Mouse (Mus musculus): ENCODE results near the gene Ccdc167. TPM values are rescaled to one million over a fixed set of nuclear protein-coding genes. Genes with fewer than 3 reads are reported as not detected.
A peak's percentile ranks its signal among the peaks of the same experiment; 100 is the strongest.

Ccdc167 gene
- polyA plus RNA-seq, 1 experiment from 2014 or later: 18.2 TPM

DNA sequence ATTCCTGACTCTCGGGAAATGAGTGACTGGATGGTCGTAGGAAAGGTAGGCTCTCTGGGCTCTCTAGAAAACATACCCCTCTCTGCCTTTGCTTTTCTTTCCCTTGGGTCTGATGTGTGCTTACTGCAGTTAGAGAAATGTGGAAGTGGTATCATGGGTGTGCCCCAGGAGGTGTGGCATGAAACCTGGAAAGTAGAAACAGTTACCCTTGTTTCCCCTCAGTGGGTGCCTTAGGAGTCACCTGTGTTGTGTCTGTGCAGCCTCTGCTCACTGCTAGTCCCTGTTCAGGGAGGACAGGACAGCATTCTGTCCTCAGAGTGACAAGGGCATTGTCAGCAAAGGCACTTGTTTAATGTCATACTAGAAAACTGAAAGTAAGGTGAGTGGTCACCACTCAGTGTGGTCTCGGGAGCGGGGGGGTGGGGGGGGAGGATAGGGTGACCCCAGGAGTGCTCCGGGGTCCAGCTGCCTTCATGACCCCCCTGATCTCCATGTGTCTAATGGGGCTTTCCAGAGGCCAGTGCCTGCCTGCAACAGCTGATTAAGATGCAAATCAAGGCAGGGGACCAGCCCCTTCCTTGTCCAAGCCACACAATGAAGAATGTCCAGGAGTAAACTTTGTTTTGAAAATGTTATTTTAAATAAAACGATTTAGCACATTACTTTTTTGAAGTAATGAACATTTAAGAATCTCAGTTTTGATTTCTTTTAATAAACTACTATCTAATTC is 37.6 kb downstream of the Ccdc167 start:
- Histone ChIP-seq H3K4me1 (ENCODE audit: insufficient read depth) (no peaks in the 10 kb centered on the region; the same call in 1 of the 2 replicates), H3K36me3 (ENCODE audit: insufficient read depth) (peaks cover 96% of the 10 kb centered on the region)

DNA sequence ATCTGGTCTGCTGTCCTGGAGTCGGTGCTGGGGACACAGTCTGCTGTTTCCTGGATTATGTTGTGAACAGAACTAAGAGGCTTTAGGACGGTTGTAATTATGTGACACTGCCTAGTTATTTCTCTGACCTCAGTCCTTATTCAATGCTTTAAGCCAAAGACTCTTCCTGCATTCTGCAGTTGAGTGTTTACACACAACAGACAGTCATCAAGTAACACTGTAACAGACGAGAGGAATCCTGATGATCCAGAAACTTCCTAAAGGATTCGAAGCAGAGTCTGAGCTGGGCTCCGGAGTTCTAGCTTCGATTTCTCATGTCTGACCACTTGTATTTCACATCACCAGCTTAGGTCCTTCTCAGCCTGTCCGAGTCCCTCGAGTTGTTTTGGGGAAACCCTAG is 38.3 kb downstream of the Ccdc167 start:
- DNase-seq: peak; percentile 43
- H3K4me3 ChIP-seq (ENCODE audit: low read depth, low read length): no peak overlapping the region
- no peak for TF ChIP-seq CTCF (IDR thresholded peaks at IDR 0.05; ENCODE audit: low read depth)

More for the DNA sequence above, 37.6 kb downstream of the Ccdc167 start:
- no peak overlapping the region for H3K9ac ChIP-seq
- H3K27ac ChIP-seq (ENCODE audit: low read depth): no peak overlapping the region
- H3K27me3 ChIP-seq (ENCODE audit: insufficient read depth, low read length): no peaks in the 10 kb centered on the region
- no peaks in the 10 kb centered on the region for H3K9me3 ChIP-seq (ENCODE audit: low read depth, low read length)
- no peak overlapping the region for H3K4me3 ChIP-seq (ENCODE audit: low read depth, low read length)
- H3K4me2 ChIP-seq: no peak overlapping the region
- no peak for DNase-seq
- no peak for TF ChIP-seq CTCF (IDR thresholded peaks at IDR 0.05; ENCODE audit: low read depth)
- 85% methylated on average over 6 of the region's 6 CpGs for WGBS
- no peak for ATAC-seq (ENCODE audit: insufficient read depth)

GRCm38 (mm10) chr17:29673325-29673724 is 43.5 kb downstream of the Ccdc167 start:
- Histone ChIP-seq H3K27ac (ENCODE audit: low read depth) (no peak overlapping the region), H3K4me1 (ENCODE audit: insufficient read depth) (no peaks in the 10 kb centered on the region), H3K27me3 (ENCODE audit: insufficient read depth, low read length) (no peaks in the 10 kb centered on the region), H3K9me3 (ENCODE audit: low read depth, low read length) (no peaks in the 10 kb centered on the region), H3K9ac (no peak overlapping the region), H3K4me2 (no peak overlapping the region), H3K4me3 (ENCODE audit: low read depth, low read length) (no peak overlapping the region), H3K36me3 (ENCODE audit: insufficient read depth) (peaks cover 71% of the 10 kb centered on the region)
- ATAC-seq (ENCODE audit: insufficient read depth) (no peak), DNase-seq (no peak)
- no peak for TF ChIP-seq CTCF (IDR thresholded peaks at IDR 0.05; ENCODE audit: low read depth)
- 93% methylated on average over 4 of the region's 4 CpGs for WGBS

More for the DNA sequence above, 38.3 kb downstream of the Ccdc167 start:
- Histone ChIP-seq H3K36me3 (ENCODE audit: insufficient read depth) (peaks cover 95% of the 10 kb centered on the region), H3K9ac (no peak overlapping the region), H3K9me3 (ENCODE audit: low read depth, low read length) (no peaks in the 10 kb centered on the region), H3K27me3 (ENCODE audit: insufficient read depth, low read length) (no peaks in the 10 kb centered on the region), H3K27ac (ENCODE audit: low read depth) (no peak overlapping the region; the same call in 1 of the 2 replicates), H3K4me1 (ENCODE audit: insufficient read depth) (no peaks in the 10 kb centered on the region; the same call in 1 of the 2 replicates), H3K4me2 (no peak overlapping the region)
- WGBS: 73% methylated on average over 8 of the region's 8 CpGs
- ATAC-seq (ENCODE audit: insufficient read depth): no peak

DNA sequence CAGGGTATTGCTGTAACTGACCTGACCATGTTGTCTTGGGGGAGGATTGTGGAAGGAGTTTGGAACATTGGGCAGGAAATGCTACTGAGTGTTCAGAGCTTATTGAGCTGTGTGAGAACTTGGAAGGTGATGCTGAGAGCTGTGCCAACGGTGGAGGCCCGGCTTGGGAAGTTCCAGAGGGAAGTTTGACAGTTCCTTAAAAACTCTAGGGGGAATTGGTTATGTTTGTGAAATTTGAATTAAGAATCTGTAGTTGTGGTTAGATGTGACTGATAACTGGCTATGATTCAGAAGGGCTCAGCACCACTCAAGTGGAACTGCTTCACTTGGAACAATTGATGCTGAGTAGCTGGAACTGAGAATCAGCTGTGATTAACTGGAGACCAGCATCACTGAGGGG is 45.8 kb downstream of the Ccdc167 start:
- no peak for TF ChIP-seq CTCF (IDR thresholded peaks at IDR 0.05; ENCODE audit: low read depth)
- Histone ChIP-seq H3K9me3 (ENCODE audit: low read depth, low read length) (no peaks in the 10 kb centered on the region), H3K4me1 (ENCODE audit: insufficient read depth) (no peaks in the 10 kb centered on the region), H3K36me3 (ENCODE audit: insufficient read depth) (peaks cover 55% of the 10 kb centered on the region), H3K27me3 (ENCODE audit: insufficient read depth, low read length) (no peaks in the 10 kb centered on the region), H3K4me2 (no peak overlapping the region), H3K27ac (ENCODE audit: low read depth) (no peak overlapping the region), H3K9ac (no peak overlapping the region), H3K4me3 (ENCODE audit: low read depth, low read length) (no peak overlapping the region)
- 91% methylated on average over 2 of the region's 2 CpGs for WGBS
- ATAC-seq (ENCODE audit: insufficient read depth) (no peak), DNase-seq (no peak)

- Histone ChIP-seq H3K27me3 (ENCODE audit: insufficient read depth, low read length) (no peaks in the 10 kb centered on the region), H3K36me3 (ENCODE audit: insufficient read depth) (peaks cover 49% of the 10 kb centered on the region), H3K9ac (no peak overlapping the region), H3K4me2 (no peak overlapping the region), H3K4me3 (ENCODE audit: low read depth, low read length) (no peak overlapping the region), H3K4me1 (ENCODE audit: insufficient read depth) (no peaks in the 10 kb centered on the region), H3K9me3 (ENCODE audit: low read depth, low read length) (no peaks in the 10 kb centered on the region), H3K27ac (ENCODE audit: low read depth) (no peak overlapping the region)
- ATAC-seq (ENCODE audit: insufficient read depth) (no peak), DNase-seq (no peak)
- no peak for TF ChIP-seq CTCF (IDR thresholded peaks at IDR 0.05; ENCODE audit: low read depth)
Measured at GRCm38 (mm10) chr17:29669936-29670335, 46.9 kb downstream of the Ccdc167 start.

GRCm38 (mm10) chr17:29669030-29669429 is 47.8 kb downstream of the Ccdc167 start:
- no peaks in the 10 kb centered on the region for H3K27me3 ChIP-seq (ENCODE audit: insufficient read depth, low read length)
- peaks cover 52% of the 10 kb centered on the region; the same call in 1 of the 2 replicates for H3K36me3 ChIP-seq (ENCODE audit: insufficient read depth)
- no peak overlapping the region for H3K4me3 ChIP-seq (ENCODE audit: low read depth, low read length)
- ATAC-seq (ENCODE audit: insufficient read depth) (no peak), DNase-seq (no peak)
- H3K4me1 ChIP-seq (ENCODE audit: insufficient read depth): no peaks in the 10 kb centered on the region
- 92% methylated on average over 4 of the region's 4 CpGs for WGBS
- H3K27ac ChIP-seq (ENCODE audit: low read depth): no peak overlapping the region
- H3K4me2 ChIP-seq: no peak overlapping the region
- H3K9me3 ChIP-seq (ENCODE audit: low read depth, low read length): no peaks in the 10 kb centered on the region
- no peak overlapping the region for H3K9ac ChIP-seq
- TF ChIP-seq CTCF (IDR thresholded peaks at IDR 0.05; ENCODE audit: low read depth): no peak

DNA sequence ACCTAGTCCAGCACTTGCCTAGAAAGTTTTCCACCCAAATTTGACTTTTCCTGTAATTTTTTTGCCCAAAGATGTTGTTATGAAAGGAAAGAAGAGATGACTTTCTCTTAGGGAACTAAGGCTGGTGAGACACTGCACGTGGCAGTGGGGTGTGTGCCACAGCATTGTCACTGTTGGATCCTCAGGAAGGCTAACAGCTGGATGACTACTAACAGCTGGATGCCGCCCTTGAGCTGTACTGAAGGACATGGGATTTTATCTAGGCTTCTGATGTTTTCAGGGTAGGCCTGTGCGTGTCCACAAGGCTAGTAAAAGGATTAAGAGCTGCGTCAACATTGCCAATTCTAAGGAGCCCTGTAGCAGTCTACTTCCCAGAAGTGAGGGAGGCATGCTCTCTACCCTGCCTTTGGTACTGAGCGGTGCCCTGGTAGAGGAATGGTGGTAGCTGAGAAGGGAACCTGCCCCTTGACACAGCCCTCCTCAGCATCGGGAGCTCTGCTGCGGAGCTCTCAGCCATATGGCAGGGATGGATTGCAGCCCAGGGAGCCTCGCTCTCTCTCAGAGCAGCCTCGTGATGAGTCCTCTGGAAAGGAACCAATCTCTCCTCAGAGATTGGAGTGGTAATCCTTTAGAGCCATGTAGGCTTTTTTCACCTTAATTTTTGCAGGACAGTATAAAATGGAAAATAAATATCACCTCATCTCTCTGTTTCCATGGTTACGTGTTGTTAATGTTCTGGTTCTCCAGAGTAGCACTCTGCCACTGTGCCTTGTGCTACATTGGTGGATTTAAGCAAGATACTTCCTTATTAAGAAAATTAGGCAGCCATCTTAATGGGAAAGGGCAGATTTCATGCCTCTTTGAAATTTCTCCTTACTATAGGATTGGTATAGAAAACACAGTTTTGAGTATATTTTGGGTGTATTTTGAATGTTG is 48.5 kb downstream of the Ccdc167 start:
- WGBS: 74% methylated on average over 10 of the region's 10 CpGs
- Histone ChIP-seq H3K4me2 (no peak overlapping the region), H3K9ac (no peak overlapping the region), H3K9me3 (ENCODE audit: low read depth, low read length) (no peaks in the 10 kb centered on the region), H3K36me3 (ENCODE audit: insufficient read depth) (peaks cover 50% of the 10 kb centered on the region; the same call in 1 of the 2 replicates), H3K27ac (ENCODE audit: low read depth) (no peak overlapping the region), H3K27me3 (ENCODE audit: insufficient read depth, low read length) (no peaks in the 10 kb centered on the region), H3K4me3 (ENCODE audit: low read depth, low read length) (no peak overlapping the region), H3K4me1 (ENCODE audit: insufficient read depth) (no peaks in the 10 kb centered on the region)
- ATAC-seq (ENCODE audit: insufficient read depth) (no peak), DNase-seq (no peak)
- TF ChIP-seq CTCF (IDR thresholded peaks at IDR 0.05; ENCODE audit: low read depth): no peak

Measured in lung, embryonic 14.5 days (tissue).